Mouse (Mus musculus) erythroblast, embryonic 14.5 days (primary cell): Measurements from ENCODE around the gene Gm17304.

Experiments
- GATA1 ChIP-seq: IDR thresholded peaks from 2 replicates; pipeline ENCODE4 v1.6.1; 2012; ENCODE audit warnings: low read length, inconsistent platforms, mixed read lengths
- TAL1 ChIP-seq: IDR thresholded peaks from 3 replicates; pipeline ENCODE4 v1.6.1; 2012; ENCODE audit warnings: low read length, inconsistent platforms, mixed read lengths

- TF ChIP-seq GATA1 (no peak), TAL1 (no peak)
Measured at GRCm38 (mm10) chr5:106573742-106574559, 34.9 kb upstream of the Gm17304 start.
